Mouse (Mus musculus) heart, embryonic 14.5 days (tissue): ENCODE measurements at regions not wholly inside any gene's neighbourhood (a gene's known extent, or its start where the extent isn't known, plus 50 kb on each side); places are given as distances from the start of the nearest gene placed in this dataset.

Source experiments
- ATAC-seq: fragments of 200-750 bp; cut with Nextera tagmentation; 2 replicates; pipeline ENCODE4 v1.8.0; 2017; ENCODE audit warnings: low read depth, moderate TSS enrichment; ENCODE audit not compliant: insufficient number of reproducible peaks, insufficient read depth, low FRiP score
- H3K27ac ChIP-seq, 2 experiments: fragments of 200-500 bp in 1 of 2; fragments of 300-500 bp in 1 of 2; sonication (generic) in 1 of 2; replicated peaks in 1 of 2; 2 replicates each; pipeline ENCODE4 v1.5.1; 2012 to 2014; ENCODE audit warnings: low read depth in 2 of 2, low read length in 2 of 2, control low read depth in 1 of 2, mild to moderate bottlenecking in 1 of 2, mixed read lengths in 1 of 2; ENCODE audit not compliant: control insufficient read depth in 1 of 2, insufficient read depth in 1 of 2
- H3K27me3 ChIP-seq: fragments of 300-500 bp; sonication (generic); 2 replicates; pipeline ENCODE4 v1.6.1; 2014; ENCODE audit warnings: mild to moderate bottlenecking, low read length, control low read depth; ENCODE audit not compliant: control insufficient read depth, insufficient read depth
- H3K36me3 ChIP-seq: fragments of 300-500 bp; sonication (generic); 2 replicates; pipeline ENCODE4 v1.6.1; 2014; ENCODE audit warnings: mild to moderate bottlenecking, control low read depth, low read length, mixed read lengths; ENCODE audit not compliant: control insufficient read depth, insufficient read depth
- H3K4me1 ChIP-seq, 2 experiments: fragments of 200-500 bp in 1 of 2; fragments of 300-500 bp in 1 of 2; sonication (generic) in 1 of 2; 2 replicates each; pipeline ENCODE4 v1.6.1; 2012 to 2014; ENCODE audit warnings: low read length in 2 of 2, control low read depth in 1 of 2, mixed read lengths in 1 of 2; ENCODE audit not compliant: control insufficient read depth in 2 of 2, insufficient read depth in 2 of 2
- H3K4me2 ChIP-seq: fragments of 300-500 bp; sonication (generic); 2 replicates; pipeline ENCODE4 v1.6.1; 2014; ENCODE audit warnings: mild to moderate bottlenecking, low read length
- H3K4me3 ChIP-seq, 2 experiments: fragments of 200-500 bp in 1 of 2; fragments of 300-500 bp in 1 of 2; sonication (generic) in 1 of 2; 2 replicates each; pipeline ENCODE4 v1.5.1; 2012 to 2014; ENCODE audit warnings: low read length in 2 of 2, mild to moderate bottlenecking in 2 of 2, control low read depth in 1 of 2, low read depth in 1 of 2, moderate library complexity in 1 of 2; ENCODE audit not compliant: control insufficient read depth in 1 of 2, insufficient read depth in 1 of 2
- H3K9ac ChIP-seq: fragments of 300-500 bp; sonication (generic); 2 replicates; pipeline ENCODE4 v1.6.1; 2014; ENCODE audit warnings: mild to moderate bottlenecking, low read length
- H3K9me3 ChIP-seq: fragments of 300-500 bp; sonication (generic); 2 replicates; pipeline ENCODE4 v1.6.1; 2016; ENCODE audit warnings: low read length, control low read depth; ENCODE audit not compliant: control insufficient read depth
- WGBS: fragments of 180-500 bp; shearing (Covaris S2); extraction: QIAGEN DNeasy Blood & Tissue Kit; methylation state at CpG from one replicate; pipeline ENCODE4 v1.1.7; 2014; 5-methylcytosine and 5-hydroxymethylcytosine counted together

GRCm38 (mm10) chr2:12049386-12049785, 252.3 kb downstream of the Itga8 start:
- Histone ChIP-seq H3K4me1 (peaks cover 5 to 8% of the 10 kb centered on the region in 2 experiments), H3K9me3 (0 out of 2 replicates have a peak, but pooled peaks cover 4% of the 10 kb centered on the region), H3K36me3 (no peaks in the 10 kb centered on the region), H3K27me3 (no peaks in the 10 kb centered on the region), H3K27ac (peak overlapping the region; percentile 11 to 41; a peak in 1 of 4 replicates), H3K9ac (no peak overlapping the region), H3K4me2 (peak overlapping the region; percentile 11; the same call in 1 of the 2 replicates), H3K4me3 (no peak overlapping the region)
- WGBS = 40% methylated on average over 7 of the region's 7 CpGs
- ATAC-seq = no peak

DNA sequence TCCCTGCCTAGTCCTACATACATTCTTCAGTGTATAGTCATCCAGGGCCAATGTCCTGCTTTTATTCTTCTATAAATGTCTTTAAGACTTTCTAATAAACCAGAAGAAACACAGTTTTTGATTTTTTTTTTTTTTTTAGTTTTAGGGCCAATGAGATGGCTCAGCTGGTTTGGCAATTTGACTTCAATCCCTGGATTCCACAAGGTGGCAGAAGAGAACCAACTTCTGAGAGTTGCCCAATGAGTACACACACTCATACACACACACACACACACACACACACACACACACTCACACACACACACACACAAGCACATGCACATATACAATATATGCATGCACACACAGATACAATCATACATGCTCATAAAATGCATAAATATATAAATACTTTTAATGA, 251.8 kb downstream of the Itga8 start:
- Histone ChIP-seq H3K9me3 (0 out of 2 replicates have a peak, but pooled peaks cover 4% of the 10 kb centered on the region), H3K27me3 (no peaks in the 10 kb centered on the region), H3K4me2 (no peak overlapping the region), H3K4me1 (peaks cover 5 to 8% of the 10 kb centered on the region in 2 experiments), H3K27ac (no peak overlapping the region), H3K36me3 (no peaks in the 10 kb centered on the region), H3K9ac (no peak overlapping the region), H3K4me3 (no peak overlapping the region)
- ATAC-seq = no peak

DNA sequence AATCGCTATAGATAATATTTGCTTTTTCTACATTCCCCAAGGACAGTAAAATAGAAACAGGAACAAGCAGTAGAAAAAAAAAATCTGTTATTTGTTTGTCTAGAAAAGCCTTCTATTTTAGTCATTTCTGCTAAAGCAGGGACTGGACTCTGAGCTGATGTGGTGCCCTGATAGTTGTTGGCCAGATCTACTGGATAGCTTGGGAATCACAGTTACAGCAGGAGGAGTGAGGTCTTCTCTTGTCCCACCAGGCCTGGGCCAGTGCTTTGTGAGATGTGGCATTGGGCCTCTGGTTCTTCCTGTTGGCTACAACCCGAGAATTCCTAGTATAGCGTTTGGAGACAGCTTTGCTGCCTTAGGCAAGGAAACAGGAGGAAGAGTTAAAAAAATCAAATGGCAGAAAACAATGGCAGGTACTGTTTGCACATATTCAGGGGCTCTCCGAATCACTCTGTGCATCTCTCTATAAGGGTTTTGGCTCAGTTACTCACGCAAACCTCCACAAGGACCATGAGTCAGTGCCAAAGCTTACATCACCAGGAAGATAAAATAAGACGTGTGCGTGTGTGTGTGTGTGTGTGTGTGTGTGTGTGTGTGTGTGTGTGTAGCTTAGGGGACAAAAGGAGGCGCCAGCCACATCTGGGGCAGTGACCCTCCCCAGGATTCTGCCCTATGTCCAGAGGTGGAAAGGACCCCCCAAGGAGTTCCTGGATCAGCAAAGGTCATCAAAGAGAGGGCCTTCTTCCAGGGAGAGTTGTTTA, 248.1 kb downstream of the Itga8 start:
- H3K9ac ChIP-seq = no peak overlapping the region
- 0 out of 2 replicates have a peak, but pooled peaks have one; percentile 42 for ATAC-seq
- peak overlapping the region; percentile 55 to 64 for H3K27ac ChIP-seq
- H3K4me2 ChIP-seq = no peak overlapping the region
- H3K4me1 ChIP-seq = peaks cover 5 to 8% of the 10 kb centered on the region in 2 experiments; a peak in 3 of 4 replicates
- H3K27me3 ChIP-seq = no peaks in the 10 kb centered on the region
- 40% methylated on average over 8 of the region's 8 CpGs for WGBS
- H3K4me3 ChIP-seq = no peak overlapping the region
- H3K9me3 ChIP-seq = no peaks in the 10 kb centered on the region
- H3K36me3 ChIP-seq = no peaks in the 10 kb centered on the region

DNA sequence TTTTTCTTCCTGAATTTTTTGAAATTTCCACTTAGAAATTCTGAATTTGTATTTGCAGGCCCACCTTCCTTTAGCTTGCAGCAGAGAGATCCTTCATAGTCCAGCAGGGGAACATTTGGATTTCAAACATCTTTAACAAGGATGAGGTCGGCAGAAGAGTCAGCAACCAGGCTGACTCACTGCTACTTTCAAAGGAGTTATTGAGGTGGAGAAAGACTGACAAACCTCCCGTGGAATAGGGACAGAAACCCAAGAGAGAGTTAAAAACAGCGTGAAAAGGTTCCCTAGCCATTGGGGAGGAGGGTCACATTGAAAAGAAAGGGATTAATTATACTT, 247.6 kb downstream of the Itga8 start:
- no peak for ATAC-seq
- Histone ChIP-seq H3K36me3 (no peaks in the 10 kb centered on the region), H3K4me3 (no peak overlapping the region), H3K4me2 (no peak overlapping the region), H3K27ac (peak overlapping the region; percentile 44 to 64; a peak in 3 of 4 replicates), H3K9ac (no peak overlapping the region), H3K4me1 (peaks cover 3 to 8% of the 10 kb centered on the region in 2 experiments; a peak in 3 of 4 replicates), H3K27me3 (no peaks in the 10 kb centered on the region), H3K9me3 (no peaks in the 10 kb centered on the region)
- 37% methylated on average over 3 of the region's 3 CpGs for WGBS
